ENCODE assay signal across 18 mouse cellular contexts in genomic region chr1:128460780-128461179, GRCm38 (mm10).
"Had no signal": no experiment of that assay in that cellular context is flagged by ENCODE, and none has a peak within 500 bp of the region (broad histone marks: within the 10 kb centered on the region; RNA-seq: fewer than 3 reads in every experiment).

No protein-coding gene starts in this region.

- H3K4me1 ChIP-seq: liver, embryonic 15.5 days; stomach, embryonic 15.5 days had no signal

- H3K4me3 ChIP-seq: liver, embryonic 15.5 days; midbrain, embryonic 10.5 days; midbrain, embryonic 12.5 days; myocyte; neural tube, embryonic 13.5 days; neural tube, embryonic 15.5 days; stomach, embryonic 15.5 days had no signal

- H3K9me3 ChIP-seq: liver, embryonic 15.5 days; midbrain, embryonic 10.5 days; midbrain, embryonic 12.5 days; neural tube, embryonic 13.5 days; neural tube, embryonic 15.5 days; stomach, embryonic 15.5 days had no signal

- H3K9ac ChIP-seq: liver, embryonic 15.5 days; lung, embryonic 14.5 days; midbrain, embryonic 12.5 days; neural tube, embryonic 13.5 days; neural tube, embryonic 15.5 days; stomach, embryonic 15.5 days had no signal

- ATAC-seq: midbrain, embryonic 16.5 days had no signal

- H3K27ac ChIP-seq: liver, embryonic 15.5 days; midbrain, embryonic 10.5 days; midbrain, embryonic 12.5 days; neural tube, embryonic 13.5 days; neural tube, embryonic 15.5 days; stomach, embryonic 15.5 days; stomach, postnatal 0 days had no signal

- H3K36me3 ChIP-seq: liver, embryonic 15.5 days; midbrain, embryonic 10.5 days; midbrain, embryonic 12.5 days; neural tube, embryonic 13.5 days; neural tube, embryonic 15.5 days; stomach, embryonic 15.5 days had no signal

- H3K4me2 ChIP-seq: liver, embryonic 15.5 days; lung, embryonic 14.5 days; midbrain, embryonic 12.5 days; neural tube, embryonic 13.5 days; neural tube, embryonic 15.5 days; stomach, embryonic 15.5 days had no signal

- H3K27me3 ChIP-seq: midbrain, embryonic 12.5 days; neural tube, embryonic 13.5 days; neural tube, embryonic 15.5 days; stomach, embryonic 15.5 days had no signal

- DNase-seq: lung, adult 18-20 months; lung, embryonic 14.5 days; lung, postnatal 10 days; lung, postnatal 4 days; midbrain, embryonic 14.5 days; right cerebral cortex, postnatal 14 days; thymus, adult 2 months; thymus, postnatal 25 days; thymus, postnatal 4 days had no signal
